In genomic region chr2:169108037-169108436, GRCm38 (mm10) we compare ENCODE assay signal across 9 mouse cellular contexts.
A peak's percentile ranks its signal among the peaks of the same experiment; 100 is the strongest.
DNase-seq lines count a peak whose midpoint lies in the region; ATAC-seq and TF ChIP-seq lines count a peak whose summit lies in the region.
"Had no signal": no experiment of that assay in that cellular context is flagged by ENCODE, and none has a peak within 500 bp of the region (broad histone marks: within the 10 kb centered on the region; RNA-seq: fewer than 3 reads in every experiment).

No protein-coding gene starts in this region.

- no peak for ATAC-seq in forebrain, embryonic 11.5 days (replicated peaks; ENCODE audit: low FRiP score)
- no peak for ATAC-seq in forebrain, embryonic 12.5 days (ENCODE audit: low FRiP score)
- ATAC-seq in midbrain, embryonic 11.5 days (ENCODE audit: low FRiP score) = no peak
- ATAC-seq in midbrain, embryonic 16.5 days = no peak
- no peak for ATAC-seq in erythroblast, adult 5-6 weeks (replicated peaks; ENCODE audit: low FRiP score, poor library complexity, severe bottlenecking)

- TF ChIP-seq CTCF in brain, embryonic 14.5 days (IDR thresholded peaks at IDR 0.05; ENCODE audit: borderline replicate concordance, extremely low read depth, insufficient read depth, insufficient read length) = peak; percentile 85

- no peak overlapping the region for H3K27ac ChIP-seq in forebrain, embryonic 11.5 days (ENCODE audit: low read depth, low read length)
- H3K27ac ChIP-seq in forebrain, embryonic 12.5 days = no peak overlapping the region
- H3K27ac ChIP-seq in midbrain, embryonic 11.5 days (ENCODE audit: low read depth, low read length) = no peak overlapping the region
- H3K27ac ChIP-seq in midbrain, embryonic 16.5 days (ENCODE audit: low read length) = no peak overlapping the region

- H3K4me3 ChIP-seq in forebrain, embryonic 11.5 days (ENCODE audit: low read depth, low read length) = no peak overlapping the region
- H3K4me3 ChIP-seq in forebrain, embryonic 12.5 days (replicated peaks) = no peak overlapping the region
- no peak overlapping the region for H3K4me3 ChIP-seq in midbrain, embryonic 11.5 days (ENCODE audit: low read depth, low read length)
- H3K4me3 ChIP-seq in midbrain, embryonic 16.5 days (ENCODE audit: low read depth, low read length) = no peak overlapping the region

- H3K27me3 ChIP-seq in forebrain, embryonic 11.5 days (ENCODE audit: control insufficient read depth, insufficient read depth, low read length) = no peaks in the 10 kb centered on the region
- H3K27me3 ChIP-seq in forebrain, embryonic 12.5 days = no peaks in the 10 kb centered on the region
- H3K27me3 ChIP-seq in midbrain, embryonic 11.5 days (ENCODE audit: control insufficient read depth, insufficient read depth, low read length) = no peaks in the 10 kb centered on the region
- no peaks in the 10 kb centered on the region for H3K27me3 ChIP-seq in midbrain, embryonic 16.5 days (ENCODE audit: control insufficient read depth, insufficient read depth, low read depth, low read length)
- H3K27me3 ChIP-seq: CH12.LX had no signal

- H3K4me2 ChIP-seq in forebrain, embryonic 11.5 days (ENCODE audit: low read depth, low read length, severe bottlenecking) = no peak overlapping the region
- H3K4me2 ChIP-seq in forebrain, embryonic 12.5 days = no peak overlapping the region
- no peak overlapping the region for H3K4me2 ChIP-seq in midbrain, embryonic 11.5 days
- no peak overlapping the region for H3K4me2 ChIP-seq in midbrain, embryonic 16.5 days (ENCODE audit: low read length)

- H3K9me3 ChIP-seq in forebrain, embryonic 11.5 days (ENCODE audit: control insufficient read depth, low read length) = no peaks in the 10 kb centered on the region; the same call in 1 of the 2 replicates
- 0 out of 2 replicates have a peak, but pooled peaks cover 5% of the 10 kb centered on the region for H3K9me3 ChIP-seq in forebrain, embryonic 12.5 days
- H3K9me3 ChIP-seq in midbrain, embryonic 11.5 days (ENCODE audit: control insufficient read depth, low read length) = peaks cover 3% of the 10 kb centered on the region; the same call in 1 of the 2 replicates
- no peaks in the 10 kb centered on the region for H3K9me3 ChIP-seq in midbrain, embryonic 16.5 days (replicated peaks; ENCODE audit: control insufficient read depth, low read length, poor library complexity, severe bottlenecking)

- H3K9ac ChIP-seq in forebrain, embryonic 11.5 days (ENCODE audit: low read length) = no peak overlapping the region
- no peak overlapping the region for H3K9ac ChIP-seq in forebrain, embryonic 12.5 days
- no peak overlapping the region for H3K9ac ChIP-seq in midbrain, embryonic 11.5 days (ENCODE audit: low read length)
- no peak overlapping the region for H3K9ac ChIP-seq in midbrain, embryonic 16.5 days (ENCODE audit: low read depth, low read length)

- H3K36me3 ChIP-seq in forebrain, embryonic 11.5 days (ENCODE audit: control insufficient read depth, insufficient read depth, low read length) = no peaks in the 10 kb centered on the region
- H3K36me3 ChIP-seq in forebrain, embryonic 12.5 days (replicated peaks) = no peaks in the 10 kb centered on the region
- no peaks in the 10 kb centered on the region for H3K36me3 ChIP-seq in midbrain, embryonic 11.5 days (ENCODE audit: control insufficient read depth, insufficient read depth, low read length)
- H3K36me3 ChIP-seq in midbrain, embryonic 16.5 days (ENCODE audit: control insufficient read depth, insufficient read depth, low read length) = no peaks in the 10 kb centered on the region

- WGBS in forebrain, embryonic 11.5 days = 42% methylated on average over 10 of the region's 10 CpGs
- 49% methylated on average over 10 of the region's 10 CpGs for WGBS in forebrain, embryonic 12.5 days
- 43% methylated on average over 10 of the region's 10 CpGs for WGBS in midbrain, embryonic 11.5 days
- WGBS in midbrain, embryonic 16.5 days = 43% methylated on average over 10 of the region's 10 CpGs

- H3K4me1 ChIP-seq in forebrain, embryonic 11.5 days (replicated peaks; ENCODE audit: control insufficient read depth, insufficient read depth, low read length) = no peaks in the 10 kb centered on the region
- no peaks in the 10 kb centered on the region for H3K4me1 ChIP-seq in forebrain, embryonic 12.5 days
- no peaks in the 10 kb centered on the region for H3K4me1 ChIP-seq in midbrain, embryonic 11.5 days (ENCODE audit: control insufficient read depth, insufficient read depth, low read length)
- H3K4me1 ChIP-seq in midbrain, embryonic 16.5 days (ENCODE audit: control insufficient read depth, insufficient read depth, low read length) = no peaks in the 10 kb centered on the region

- no peak for TF ChIP-seq POLR2A in brain, embryonic 14.5 days (IDR thresholded peaks at IDR 0.05; ENCODE audit: borderline replicate concordance, extremely low read depth, insufficient read depth, insufficient read length, poor library complexity, severe bottlenecking)

- peak; percentile 58 for DNase-seq in forebrain, embryonic 11.5 days (ENCODE audit: low spot score)
- peak; percentile 88 for DNase-seq in midbrain, embryonic 11.5 days (ENCODE audit: low spot score, missing footprints)
- peak; percentile 39 for DNase-seq in brain, embryonic 14.5 days (ENCODE audit: low read depth)
- DNase-seq in kidney, postnatal 10 days = peak; percentile 71
- peak; percentile 64 for DNase-seq in lung, postnatal 36 days
